8 mouse cellular contexts compared by ENCODE assay signal in the genomic region with DNA sequence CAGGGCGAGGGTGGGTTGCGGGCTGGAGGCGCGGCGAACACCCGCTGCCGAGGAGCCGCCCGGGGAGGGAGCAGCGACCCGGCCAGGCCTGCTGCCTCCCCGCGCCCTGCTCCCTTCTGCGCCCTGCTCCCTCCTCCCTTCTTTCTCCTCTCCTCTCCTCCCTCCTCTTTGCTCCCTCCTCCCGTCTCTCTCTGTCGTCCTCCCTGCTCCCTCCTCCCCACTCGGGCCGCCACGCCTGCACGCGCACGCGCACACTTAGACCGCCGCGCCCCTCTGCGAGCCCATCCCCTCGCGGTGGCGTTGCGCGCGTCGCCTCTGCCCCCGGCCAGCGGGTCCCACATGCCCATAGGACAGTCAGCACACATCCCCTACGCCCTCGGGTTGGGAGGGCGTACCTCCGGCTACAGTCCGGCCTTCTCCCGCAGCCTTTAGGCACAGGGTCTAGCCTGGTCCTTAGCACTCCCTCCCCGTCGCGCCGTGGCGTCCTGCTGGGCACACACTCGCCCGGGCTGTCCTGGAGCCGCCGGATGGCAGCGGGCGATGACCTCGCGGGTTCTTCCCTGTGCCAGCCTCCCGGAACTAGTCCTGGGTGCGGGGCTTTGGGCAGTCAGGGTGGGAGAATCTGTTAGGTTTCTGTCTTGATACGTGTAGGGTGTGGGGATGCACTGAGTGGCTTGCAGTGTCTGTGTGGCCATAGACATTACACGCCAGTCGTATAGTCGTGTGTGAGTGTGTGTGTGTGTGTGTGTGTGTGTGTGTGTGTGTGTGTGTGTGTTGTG. TPM values are rescaled to one million over a fixed set of nuclear protein-coding genes. Genes with fewer than 3 reads are reported as not detected.
DNase-seq lines count a peak whose midpoint lies in the region; ATAC-seq and TF ChIP-seq lines count a peak whose summit lies in the region.

A gene (minus strand): TSS at position 203 of the 779 bp plus-strand sequence.

- peak within 1 kb of the TSS; percentile 98 for H3K9ac ChIP-seq in forebrain, postnatal 0 days
- peak within 1 kb of the TSS; percentile 81 for H3K9ac ChIP-seq in liver, postnatal 0 days (replicated peaks)
- peak within 1 kb of the TSS; percentile 96 for H3K9ac ChIP-seq in neural tube, embryonic 14.5 days (replicated peaks; ENCODE audit: low read depth, low read length)

- peaks cover 25% of the 10 kb centered on the region for H3K4me1 ChIP-seq in forebrain, postnatal 0 days (ENCODE audit: insufficient read depth)
- H3K4me1 ChIP-seq in liver, postnatal 0 days (ENCODE audit: insufficient read depth): peaks cover 3% of the 10 kb centered on the region; the same call in 1 of the 2 replicates
- H3K4me1 ChIP-seq in neural tube, embryonic 14.5 days (ENCODE audit: control insufficient read depth, insufficient read depth, low read length): peaks cover 25% of the 10 kb centered on the region; the same call in 1 of the 2 replicates
- H3K4me1 ChIP-seq in testis, adult 2 months (ENCODE audit: control insufficient read depth, insufficient read depth, low read length): peaks cover 8% of the 10 kb centered on the region

- H3K27me3 ChIP-seq in forebrain, postnatal 0 days (ENCODE audit: insufficient read depth, low read length): no peaks in the 10 kb centered on the region
- H3K27me3 ChIP-seq in liver, postnatal 0 days (ENCODE audit: insufficient read depth, low read length): no peaks in the 10 kb centered on the region
- no peaks in the 10 kb centered on the region for H3K27me3 ChIP-seq in neural tube, embryonic 14.5 days (ENCODE audit: control insufficient read depth, insufficient read depth, low read length)
- H3K27me3 ChIP-seq in testis, adult 2 months (ENCODE audit: control insufficient read depth, insufficient read depth, low read length): no peaks in the 10 kb centered on the region

- TF ChIP-seq EP300 in liver, postnatal 0 days (IDR thresholded peaks at IDR 0.05; ENCODE audit: low read depth): no peak

- peak; percentile 90 for ATAC-seq in forebrain, postnatal 0 days
- peak; percentile 85 for ATAC-seq in liver, postnatal 0 days
- peak; percentile 92 for ATAC-seq in neural tube, embryonic 14.5 days (ENCODE audit: low read depth)

- H3K36me3 ChIP-seq in forebrain, postnatal 0 days (ENCODE audit: insufficient read depth): no peaks in the 10 kb centered on the region
- H3K36me3 ChIP-seq in liver, postnatal 0 days (replicated peaks; ENCODE audit: insufficient read depth, low read length): no peaks in the 10 kb centered on the region
- H3K36me3 ChIP-seq in neural tube, embryonic 14.5 days (ENCODE audit: control insufficient read depth, insufficient read depth, low read length): no peaks in the 10 kb centered on the region
- H3K36me3 ChIP-seq in testis, adult 2 months (ENCODE audit: control insufficient read depth, insufficient read depth, low read length): no peaks in the 10 kb centered on the region

- peak; percentile 37 to 43 for DNase-seq in CD8-positive naive resting alpha-beta T cell, adult 2 months (ENCODE audit: low read depth in 2 of 2, low spot score in 2 of 2)
- DNase-seq in cerebellum, adult 11-12 months: peak; percentile 94
- peak; percentile 95 for DNase-seq in forebrain, postnatal 0 days
- peak; percentile 84 for DNase-seq in heart, postnatal 25 days (ENCODE audit: low spot score)
- peak; percentile 91 to 93 for DNase-seq in layer of hippocampus, adult 18-20 months (ENCODE audit: low spot score in 2 of 2)
- peak; percentile 83 for DNase-seq in liver, postnatal 0 days

- 0 out of 2 replicates have a peak, but pooled peaks have one; percentile 29 for TF ChIP-seq POLR2A in testis, adult 2 months (IDR thresholded peaks at IDR 0.05; ENCODE audit: control insufficient read depth, low read depth, low read length)

- no peaks in the 10 kb centered on the region for H3K9me3 ChIP-seq in forebrain, postnatal 0 days (ENCODE audit: low read length)
- no peaks in the 10 kb centered on the region for H3K9me3 ChIP-seq in liver, postnatal 0 days (ENCODE audit: low read length)
- no peaks in the 10 kb centered on the region for H3K9me3 ChIP-seq in neural tube, embryonic 14.5 days (ENCODE audit: control insufficient read depth, low read length)

- TF ChIP-seq CTCF in forebrain, postnatal 0 days (IDR thresholded peaks at IDR 0.05; ENCODE audit: low read depth): peak; percentile 52
- no peak for TF ChIP-seq CTCF in liver, postnatal 0 days (IDR thresholded peaks at IDR 0.05; ENCODE audit: low read depth)
- TF ChIP-seq CTCF in testis, adult 2 months (IDR thresholded peaks at IDR 0.05; ENCODE audit: control insufficient read depth, insufficient read depth, insufficient replicate concordance, low read depth, low read length): no peak

- peak within 1 kb of the TSS; percentile 94 for H3K27ac ChIP-seq in forebrain, postnatal 0 days (ENCODE audit: low read depth, low read length)
- peak within 1 kb of the TSS; percentile 85 for H3K27ac ChIP-seq in liver, postnatal 0 days (ENCODE audit: low read depth)
- peak within 1 kb of the TSS; percentile 96 for H3K27ac ChIP-seq in neural tube, embryonic 14.5 days (ENCODE audit: low read depth, low read length)
- no peak within 1 kb of the TSS; the same call in 1 of the 2 replicates for H3K27ac ChIP-seq in testis, adult 2 months (ENCODE audit: control insufficient read depth, insufficient read depth, low read depth, low read length)

- H3K4me3 ChIP-seq in forebrain, postnatal 0 days (ENCODE audit: low read depth, low read length): peak within 1 kb of the TSS; percentile 80
- peak within 1 kb of the TSS; percentile 72 for H3K4me3 ChIP-seq in liver, postnatal 0 days (ENCODE audit: low read depth, low read length)
- peak within 1 kb of the TSS; percentile 90 for H3K4me3 ChIP-seq in neural tube, embryonic 14.5 days (ENCODE audit: low read depth, low read length)
- peak within 1 kb of the TSS; percentile 78 for H3K4me3 ChIP-seq in testis, adult 2 months (ENCODE audit: control insufficient read depth, low read depth, low read length)

- intact Hi-C loops in heart, postnatal 25 days (cut with DNase I): no loop called here

- peak within 1 kb of the TSS; percentile 95 for H3K4me2 ChIP-seq in forebrain, postnatal 0 days (ENCODE audit: low read depth)
- peak within 1 kb of the TSS; percentile 87 for H3K4me2 ChIP-seq in liver, postnatal 0 days (ENCODE audit: low read depth, low read length)
- peak within 1 kb of the TSS; percentile 85 for H3K4me2 ChIP-seq in neural tube, embryonic 14.5 days (ENCODE audit: low read depth, low read length)

- under 1% methylated on average over 52 of the region's 61 CpGs for WGBS in forebrain, postnatal 0 days
- WGBS in liver, postnatal 0 days (ENCODE audit: insufficient replicate concordance): 2% methylated on average over 59 of the region's 61 CpGs
- WGBS in neural tube, embryonic 14.5 days: under 1% methylated on average over 43 of the region's 61 CpGs

RNA-seq across cellular contexts. Expression of the gene that starts here (rescaled TPM):
- 37.0 and 37.6 TPM in 2 replicates for total RNA-seq in forebrain, postnatal 0 days (2014; rRNA removed)
- polyA plus RNA-seq in forebrain, postnatal 0 days (2015; fragmentation: Nextera tagmentation; extraction: Ambion mirVana): 30.6 and 40.5 TPM in 2 replicates
- 10 to 100 TPM; 27.5 to 29.8 TPM for total RNA-seq in heart, postnatal 25 days (2021)
- 10 to 100 TPM; 38.0 to 43.8 TPM for total RNA-seq in layer of hippocampus, adult 18-20 months (2021)
- 3.5 and 3.7 TPM in 2 replicates for polyA plus RNA-seq in liver, postnatal 0 days (2015; fragmentation: Nextera tagmentation; extraction: Ambion mirVana)
- polyA plus RNA-seq in neural tube, embryonic 14.5 days (2014; fragmentation: Nextera tagmentation; extraction: Ambion mirVana): 43.7 and 51.5 TPM in 2 replicates
- polyA plus RNA-seq in testis, adult 2 months (2012; rRNA removed): 0.66 and 0.80 TPM in 2 replicates

Comparison
In these comparisons a context has a peak if more than half of its experiments do, and no peak if none do; other contexts are left out.
1. DNase-seq: peak in every context shown above with its lines; median percentile 95 in forebrain, postnatal 0 days; 94 in cerebellum, adult 11-12 months; 92 in layer of hippocampus, adult 18-20 months; 84 in heart, postnatal 25 days; 83 in liver, postnatal 0 days; 40 in CD8-positive naive resting alpha-beta T cell, adult 2 months.